Mouse (Mus musculus) spleen, postnatal 4 days (tissue): ENCODE results near the gene Syne3.
A peak's percentile ranks its signal among the peaks of the same experiment; 100 is the strongest.

Source experiments
- DNase-seq, 2 experiments: peaks; one replicate each; pipeline ENCODE4 v3.0.0; 2022; ENCODE audit warnings: low spot score in 2 of 2

Syne3 gene

GRCm38 (mm10) chr12:104969618-104970017 lies 40.0 kb downstream of the Syne3 start:
- no peak for DNase-seq

- DNase-seq: no peak
Measured at GRCm38 (mm10) chr12:104969177-104969576, 40.4 kb downstream of the Syne3 start.

- DNase-seq: no peak
Measured at GRCm38 (mm10) chr12:104964953-104965911, 44.4 kb downstream of the Syne3 start.

- DNase-seq: no peak
Measured at GRCm38 (mm10) chr12:104960421-104960820, 49.2 kb downstream of the Syne3 start.

GRCm38 (mm10) chr12:104959966-104960365 lies 49.6 kb downstream of the Syne3 start:
- DNase-seq: no peak

GRCm38 (mm10) chr12:104958263-104958662 lies 51.3 kb downstream of the Syne3 start:
- no peak for DNase-seq

- DNase-seq: no peak
Measured at GRCm38 (mm10) chr12:104957165-104957564, 52.4 kb downstream of the Syne3 start.

GRCm38 (mm10) chr12:104956406-104956805 lies 53.2 kb downstream of the Syne3 start:
- DNase-seq: no peak

- DNase-seq: no peak
Measured at GRCm38 (mm10) chr12:104955003-104955800, 54.4 kb downstream of the Syne3 start.

GRCm38 (mm10) chr12:104953941-104954340 lies 55.7 kb downstream of the Syne3 start:
- peak; percentile 56 to 85 for DNase-seq

GRCm38 (mm10) chr12:104952458-104952857 lies 57.2 kb downstream of the Syne3 start:
- peak; percentile 80 to 95 for DNase-seq

GRCm38 (mm10) chr12:104947911-104948310 lies 61.7 kb downstream of the Syne3 start:
- no peak for DNase-seq

GRCm38 (mm10) chr12:104946231-104946630 lies 63.4 kb downstream of the Syne3 start:
- no peak for DNase-seq

GRCm38 (mm10) chr12:104940466-104940865 lies 69.1 kb downstream of the Syne3 start:
- no peak for DNase-seq

GRCm38 (mm10) chr12:104940027-104940386 lies 69.6 kb downstream of the Syne3 start:
- DNase-seq: no peak

GRCm38 (mm10) chr12:104939372-104940026 lies 70.1 kb downstream of the Syne3 start:
- peak; percentile 52 to 84 for DNase-seq

GRCm38 (mm10) chr12:104938935-104939334 lies 70.7 kb downstream of the Syne3 start:
- DNase-seq: no peak

- DNase-seq: peak; percentile 45 to 80
Measured at GRCm38 (mm10) chr12:104936223-104936622, 73.4 kb downstream of the Syne3 start.

GRCm38 (mm10) chr12:104935144-104935543 lies 74.5 kb downstream of the Syne3 start:
- no peak for DNase-seq

GRCm38 (mm10) chr12:104933800-104934199 lies 75.8 kb downstream of the Syne3 start:
- no peak for DNase-seq

- no peak for DNase-seq
Measured at GRCm38 (mm10) chr12:104933217-104933616, 76.4 kb downstream of the Syne3 start.

- no peak for DNase-seq
Measured at GRCm38 (mm10) chr12:104925765-104926164, 83.8 kb downstream of the Syne3 start.
